ENCODE assay signal across 8 mouse cellular contexts in genomic region chr2:119035397-119035745, GRCm38 (mm10). TPM values are rescaled to one million over a fixed set of nuclear protein-coding genes. Genes with fewer than 3 reads are reported as not detected.
A peak's percentile ranks its signal among the peaks of the same experiment; 100 is the strongest.
DNase-seq lines count a peak whose midpoint lies in the region; ATAC-seq lines count a peak whose summit lies in the region.

No protein-coding gene starts in this region.

- H3K36me3 ChIP-seq in lung, embryonic 16.5 days (ENCODE audit: control insufficient read depth, insufficient read depth, low read length): peaks cover 13% of the 10 kb centered on the region
- peaks cover 34% of the 10 kb centered on the region for H3K36me3 ChIP-seq in forebrain, embryonic 12.5 days (replicated peaks)
- peaks cover 26% of the 10 kb centered on the region for H3K36me3 ChIP-seq in limb, embryonic 15.5 days
- peaks cover 21% of the 10 kb centered on the region for H3K36me3 ChIP-seq in stomach, embryonic 14.5 days (ENCODE audit: control insufficient read depth, insufficient read depth, low read length)

- H3K27me3 ChIP-seq in lung, embryonic 16.5 days (ENCODE audit: control insufficient read depth, insufficient read depth, low read depth, low read length): no peaks in the 10 kb centered on the region
- no peaks in the 10 kb centered on the region for H3K27me3 ChIP-seq in forebrain, embryonic 12.5 days
- H3K27me3 ChIP-seq in limb, embryonic 15.5 days: no peaks in the 10 kb centered on the region
- H3K27me3 ChIP-seq in stomach, embryonic 14.5 days (ENCODE audit: control insufficient read depth, insufficient read depth, low read length): no peaks in the 10 kb centered on the region

- ATAC-seq in lung, embryonic 16.5 days (ENCODE audit: low read depth): no peak
- no peak for ATAC-seq in forebrain, embryonic 12.5 days (ENCODE audit: low FRiP score)
- no peak for ATAC-seq in limb, embryonic 15.5 days (ENCODE audit: insufficient number of reproducible peaks, low FRiP score, low TSS enrichment, low read depth)
- ATAC-seq in stomach, embryonic 14.5 days (ENCODE audit: insufficient number of reproducible peaks, insufficient read depth, low FRiP score, low read depth): no peak

- 10% methylated on average over 7 of the region's 7 CpGs for WGBS in lung, embryonic 16.5 days
- 6% methylated on average over 7 of the region's 7 CpGs for WGBS in forebrain, embryonic 12.5 days
- 13% methylated on average over 7 of the region's 7 CpGs for WGBS in limb, embryonic 15.5 days
- 7% methylated on average over 7 of the region's 7 CpGs for WGBS in stomach, embryonic 14.5 days

- no peaks in the 10 kb centered on the region for H3K9me3 ChIP-seq in lung, embryonic 16.5 days (ENCODE audit: control insufficient read depth, low read length)
- no peaks in the 10 kb centered on the region for H3K9me3 ChIP-seq in forebrain, embryonic 12.5 days
- H3K9me3 ChIP-seq in limb, embryonic 15.5 days: no peaks in the 10 kb centered on the region
- no peaks in the 10 kb centered on the region for H3K9me3 ChIP-seq in stomach, embryonic 14.5 days (ENCODE audit: control insufficient read depth, low read depth, low read length)

- peak overlapping the region; percentile 62 for H3K4me3 ChIP-seq in lung, embryonic 16.5 days (ENCODE audit: low read length)
- peak overlapping the region; percentile 94 for H3K4me3 ChIP-seq in forebrain, embryonic 12.5 days (replicated peaks)
- H3K4me3 ChIP-seq in limb, embryonic 15.5 days: peak overlapping the region; percentile 94
- peak overlapping the region; percentile 92 for H3K4me3 ChIP-seq in stomach, embryonic 14.5 days (ENCODE audit: low read depth, low read length)

- H3K9ac ChIP-seq in lung, embryonic 16.5 days (ENCODE audit: low read length): peak overlapping the region; percentile 76
- peak overlapping the region; percentile 88 for H3K9ac ChIP-seq in forebrain, embryonic 12.5 days
- peak overlapping the region; percentile 64 for H3K9ac ChIP-seq in limb, embryonic 15.5 days
- H3K9ac ChIP-seq in stomach, embryonic 14.5 days (replicated peaks; ENCODE audit: low read depth, low read length): peak overlapping the region; percentile 80

- peak overlapping the region; percentile 64 for H3K4me2 ChIP-seq in lung, embryonic 16.5 days (ENCODE audit: low read depth, low read length)
- peak overlapping the region; percentile 78 for H3K4me2 ChIP-seq in forebrain, embryonic 12.5 days
- peak overlapping the region; percentile 82 for H3K4me2 ChIP-seq in limb, embryonic 15.5 days
- peak overlapping the region; percentile 72 for H3K4me2 ChIP-seq in stomach, embryonic 14.5 days (replicated peaks; ENCODE audit: low read depth, low read length)

- H3K27ac ChIP-seq in lung, embryonic 16.5 days (ENCODE audit: low read length): no peak overlapping the region
- peak overlapping the region; percentile 96 for H3K27ac ChIP-seq in forebrain, embryonic 12.5 days
- H3K27ac ChIP-seq in limb, embryonic 15.5 days: peak overlapping the region; percentile 85
- peak overlapping the region; percentile 87; the same call in 1 of the 2 replicates for H3K27ac ChIP-seq in stomach, embryonic 14.5 days (ENCODE audit: low read length)

- peaks cover 8% of the 10 kb centered on the region for H3K4me1 ChIP-seq in lung, embryonic 16.5 days (replicated peaks; ENCODE audit: control insufficient read depth, insufficient read depth, low read length)
- peaks cover 18% of the 10 kb centered on the region for H3K4me1 ChIP-seq in forebrain, embryonic 12.5 days
- peaks cover 8% of the 10 kb centered on the region for H3K4me1 ChIP-seq in limb, embryonic 15.5 days
- H3K4me1 ChIP-seq in stomach, embryonic 14.5 days (ENCODE audit: control insufficient read depth, insufficient read depth, low read length): peaks cover 5% of the 10 kb centered on the region; the same call in 1 of the 2 replicates

- DNase-seq in lung, postnatal 14 days: no peak
- DNase-seq in urinary bladder, adult 18-20 months (ENCODE audit: low spot score in 2 of 2): no peak
- no peak for DNase-seq in kidney, adult 18-20 months
- DNase-seq in gastrocnemius, postnatal 4 days (ENCODE audit: low spot score in 2 of 2): no peak

RNA-seq across cellular contexts. Expression of gene Rpusd2, which starts 0.8 kb away (rescaled TPM):
- polyA plus RNA-seq in lung, embryonic 16.5 days (2015; fragmentation: Nextera tagmentation; extraction: Ambion mirVana): 3.3 and 3.5 TPM in 2 replicates
- 7.0 and 7.7 TPM in 2 replicates for polyA plus RNA-seq in forebrain, embryonic 12.5 days (2016; fragmentation: Nextera tagmentation; extraction: Ambion mirVana)
- 2.8 and 4.1 TPM in 2 replicates for polyA plus RNA-seq in limb, embryonic 15.5 days (2015; fragmentation: Nextera tagmentation; extraction: Ambion mirVana)
- 3.0 and 4.1 TPM in 2 replicates for polyA plus RNA-seq in stomach, embryonic 14.5 days (2014; fragmentation: Nextera tagmentation; extraction: Ambion mirVana)
- 1 to 10 TPM; 5.8 to 6.3 TPM for total RNA-seq in gastrocnemius, postnatal 4 days (2021)

RNA-seq across cellular contexts. Expression of gene Ccdc32, which starts 6.2 kb away (rescaled TPM):
- polyA plus RNA-seq in lung, embryonic 16.5 days (2015; fragmentation: Nextera tagmentation; extraction: Ambion mirVana): 23.8 and 25.1 TPM in 2 replicates
- polyA plus RNA-seq in forebrain, embryonic 12.5 days (2016; fragmentation: Nextera tagmentation; extraction: Ambion mirVana): 25.3 and 26.4 TPM in 2 replicates
- 24.1 and 26.8 TPM in 2 replicates for polyA plus RNA-seq in limb, embryonic 15.5 days (2015; fragmentation: Nextera tagmentation; extraction: Ambion mirVana)
- polyA plus RNA-seq in stomach, embryonic 14.5 days (2014; fragmentation: Nextera tagmentation; extraction: Ambion mirVana): 22.4 and 23.5 TPM in 2 replicates
- 10 to 100 TPM; 11.2 to 12.9 TPM for total RNA-seq in gastrocnemius, postnatal 4 days (2021)

RNA-seq across cellular contexts. Expression of gene Knl1, which starts 11.5 kb away (rescaled TPM):
- 62.8 and 64.4 TPM in 2 replicates for polyA plus RNA-seq in lung, embryonic 16.5 days (2015; fragmentation: Nextera tagmentation; extraction: Ambion mirVana)
- polyA plus RNA-seq in forebrain, embryonic 12.5 days (2016; fragmentation: Nextera tagmentation; extraction: Ambion mirVana): 71.0 and 84.4 TPM in 2 replicates
- polyA plus RNA-seq in limb, embryonic 15.5 days (2015; fragmentation: Nextera tagmentation; extraction: Ambion mirVana): 39.1 and 42.0 TPM in 2 replicates
- 47.6 and 54.4 TPM in 2 replicates for polyA plus RNA-seq in stomach, embryonic 14.5 days (2014; fragmentation: Nextera tagmentation; extraction: Ambion mirVana)
- 10 to 100 TPM; 10.4 to 12.2 TPM for total RNA-seq in gastrocnemius, postnatal 4 days (2021)
